Mouse (Mus musculus) v-Abl transformed pro-B cells (cell line): ENCODE measurements around the gene Lnx2.

Experiments used
- in situ Hi-C, 2 experiments: fragments of 400-800 bp; cut with MboI; formaldehyde crosslinking; loops; one replicate each; pipeline ENCODE4 v1.15.1; 2025; ENCODE audit not compliant: unreplicated experiment in 2 of 2

The Lnx2 gene

GRCm38 (mm10) chr5:147078110-147078900 is 1.9 kb upstream of the Lnx2 start:
- in situ Hi-C loops, result loop anchor here in 1 of 2 experiments (10.0 kb wide), 1 partner anchor 394 kb away; no protein-coding TSS in a partner anchor

- in situ Hi-C loops, result loop anchor here in 1 of 2 experiments (10.0 kb wide), 1 partner anchor 393 kb away; no protein-coding TSS in a partner anchor
Measured at GRCm38 (mm10) chr5:147077305-147078034, 1.1 kb upstream of the Lnx2 start.

- in situ Hi-C loops, result loop anchor here in 1 of 2 experiments (10.0 kb wide), 1 partner anchor 392 kb away; no protein-coding TSS in a partner anchor
Measured at GRCm38 (mm10) chr5:147076799-147077165, 396 bp upstream of the Lnx2 start, which contains the start of gene Polr1d. Gene Polr1d (plus strand): TSS chr5:147077050.

GRCm38 (mm10) chr5:147075103-147076025 is 1.0 kb downstream of the Lnx2 start:
- in situ Hi-C loops, result loop anchor here in 1 of 2 experiments (10.0 kb wide), 1 partner anchor 391 kb away; no protein-coding TSS in a partner anchor

- in situ Hi-C loops, result loop anchor here (10.0 to 25.0 kb wide), 5 partner anchors 389 to 1938 kb away; partner anchors contain the start of genes Ubl3 (in 2 of the 2), Rnf6 (in 1 of the 2), Zkscan14 (in 1 of the 2) and Zkscan5 (in 1 of the 2)
Measured at GRCm38 (mm10) chr5:147073805-147074204, 2.6 kb downstream of the Lnx2 start.

GRCm38 (mm10) chr5:147071886-147072285 is 4.5 kb downstream of the Lnx2 start:
- in situ Hi-C loops, result loop anchor here (10.0 to 25.0 kb wide), 5 partner anchors 387 to 1940 kb away; partner anchors contain the start of genes Ubl3 (in 2 of the 2), Rnf6 (in 1 of the 2), Zkscan14 (in 1 of the 2) and Zkscan5 (in 1 of the 2)

- in situ Hi-C loops, result loop anchor here (10.0 to 25.0 kb wide), 5 partner anchors 386 to 1941 kb away; partner anchors contain the start of genes Ubl3 (in 2 of the 2), Rnf6 (in 1 of the 2), Zkscan14 (in 1 of the 2) and Zkscan5 (in 1 of the 2)
Measured at GRCm38 (mm10) chr5:147070791-147071516, 5.4 kb downstream of the Lnx2 start.

- in situ Hi-C loops, result loop anchor here (25.0 kb wide), 4 partner anchors 857 to 1943 kb away; partner anchors contain the start of genes Ubl3 (in 2 of the 2), Rnf6 (in 1 of the 2), Zkscan14 (in 1 of the 2) and Zkscan5 (in 1 of the 2)
Measured at GRCm38 (mm10) chr5:147068876-147069275, 7.5 kb downstream of the Lnx2 start.

- in situ Hi-C loops, result loop anchor here (25.0 kb wide), 4 partner anchors 855 to 1945 kb away; partner anchors contain the start of genes Ubl3 (in 2 of the 2), Rnf6 (in 1 of the 2), Zkscan14 (in 1 of the 2) and Zkscan5 (in 1 of the 2)
Measured at GRCm38 (mm10) chr5:147066965-147067364, 9.4 kb downstream of the Lnx2 start.

GRCm38 (mm10) chr5:147066129-147066528 is 10.3 kb downstream of the Lnx2 start:
- in situ Hi-C loops, result loop anchor here (25.0 kb wide), 4 partner anchors 854 to 1946 kb away; partner anchors contain the start of genes Ubl3 (in 2 of the 2), Rnf6 (in 1 of the 2), Zkscan14 (in 1 of the 2) and Zkscan5 (in 1 of the 2)

- in situ Hi-C loops, result loop anchor here (5.0 to 25.0 kb wide), 5 partner anchors 376 to 1949 kb away; partner anchors contain the start of genes Ubl3 (in 2 of the 2), Rnf6 (in 1 of the 2), Zkscan14 (in 1 of the 2) and Zkscan5 (in 1 of the 2)
Measured at GRCm38 (mm10) chr5:147063215-147063661, 13.1 kb downstream of the Lnx2 start.

- in situ Hi-C loops, result loop anchor here (5.0 to 25.0 kb wide), 5 partner anchors 373 to 1952 kb away; partner anchors contain the start of genes Ubl3 (in 2 of the 2), Rnf6 (in 1 of the 2), Zkscan14 (in 1 of the 2) and Zkscan5 (in 1 of the 2)
Measured at GRCm38 (mm10) chr5:147060024-147060423, 16.4 kb downstream of the Lnx2 start.

GRCm38 (mm10) chr5:147059319-147059718 is 17.1 kb downstream of the Lnx2 start:
- in situ Hi-C loops, result loop anchor here (10.0 to 25.0 kb wide), 6 partner anchors 115 to 1953 kb away; partner anchors contain the start of genes Ubl3 (in 2 of the 2), Gtf3a (in 1 of the 2), Rnf6 (in 1 of the 2) and Zkscan14 (in 1 of the 2)

GRCm38 (mm10) chr5:147058661-147059060 is 17.7 kb downstream of the Lnx2 start:
- in situ Hi-C loops, result loop anchor here (10.0 to 25.0 kb wide), 6 partner anchors 114 to 1954 kb away; partner anchors contain the start of genes Ubl3 (in 2 of the 2), Gtf3a (in 1 of the 2), Rnf6 (in 1 of the 2) and Zkscan14 (in 1 of the 2)

- in situ Hi-C loops, result loop anchor here (10.0 to 25.0 kb wide), 6 partner anchors 113 to 1954 kb away; partner anchors contain the start of genes Ubl3 (in 2 of the 2), Gtf3a (in 1 of the 2), Rnf6 (in 1 of the 2) and Zkscan14 (in 1 of the 2)
Measured at GRCm38 (mm10) chr5:147057626-147058414, 18.6 kb downstream of the Lnx2 start.

GRCm38 (mm10) chr5:147056712-147057290 is 19.6 kb downstream of the Lnx2 start:
- in situ Hi-C loops, result loop anchor here (10.0 to 25.0 kb wide), 6 partner anchors 112 to 1956 kb away; partner anchors contain the start of genes Ubl3 (in 2 of the 2), Gtf3a (in 1 of the 2), Rnf6 (in 1 of the 2) and Zkscan14 (in 1 of the 2)
